Mouse (Mus musculus) hindbrain, embryonic 11.5 days (tissue): ENCODE results near the gene Fgfr2. TPM values are rescaled to one million over a fixed set of nuclear protein-coding genes. Genes with fewer than 3 reads are reported as not detected.

Source experiments
- ATAC-seq: fragments of 200-750 bp; cut with Nextera tagmentation; 2 replicates; pipeline ENCODE4 v1.8.0; 2017; ENCODE audit warnings: mild to moderate bottlenecking, moderate TSS enrichment, moderate library complexity; ENCODE audit not compliant: low FRiP score
- DNase-seq: peaks from one replicate; pipeline ENCODE4 v3.0.0-alpha.2; 2015; ENCODE audit warnings: low spot score
- H3K27ac ChIP-seq: fragments of 300-500 bp; sonication (generic); 2 replicates; pipeline ENCODE4 v1.5.1; 2014; ENCODE audit warnings: mild to moderate bottlenecking, low read depth, low read length
- H3K27me3 ChIP-seq: fragments of 300-500 bp; sonication (generic); 2 replicates; pipeline ENCODE4 v1.6.1; 2014; ENCODE audit warnings: mild to moderate bottlenecking, low read length, moderate library complexity, mixed read lengths; ENCODE audit not compliant: control insufficient read depth, insufficient read depth
- H3K36me3 ChIP-seq: fragments of 300-500 bp; sonication (generic); 2 replicates; pipeline ENCODE4 v1.6.1; 2014; ENCODE audit warnings: mild to moderate bottlenecking, low read length, moderate library complexity, mixed read lengths; ENCODE audit not compliant: control insufficient read depth, insufficient read depth
- H3K4me1 ChIP-seq: fragments of 300-500 bp; sonication (generic); replicated peaks from 2 replicates; pipeline ENCODE4 v1.6.1; 2014; ENCODE audit warnings: low read length, mixed read lengths; ENCODE audit not compliant: control insufficient read depth, insufficient read depth
- H3K4me2 ChIP-seq: fragments of 300-500 bp; sonication (generic); replicated peaks from 2 replicates; pipeline ENCODE4 v1.6.1; 2014; ENCODE audit warnings: mild to moderate bottlenecking, low read depth, low read length
- H3K4me3 ChIP-seq: fragments of 300-500 bp; sonication (generic); 2 replicates; pipeline ENCODE4 v1.5.1; 2014; ENCODE audit warnings: low read depth, low read length
- H3K9ac ChIP-seq: fragments of 300-500 bp; sonication (generic); 2 replicates; pipeline ENCODE4 v1.6.1; 2014; ENCODE audit warnings: low read depth, low read length
- H3K9me3 ChIP-seq: fragments of 300-500 bp; sonication (generic); 2 replicates; pipeline ENCODE4 v1.6.1; 2016; ENCODE audit warnings: low read length; ENCODE audit not compliant: control insufficient read depth
- WGBS: fragments of 180-500 bp; shearing (Covaris S2); extraction: QIAGEN DNeasy Blood & Tissue Kit; methylation state at CpG from one replicate; pipeline ENCODE4 v1.1.7; 2014; 5-methylcytosine and 5-hydroxymethylcytosine counted together
- polyA plus RNA-seq: library from polyadenylated mRNA; unstranded; fragments of >200 nt; fragmentation: Nextera tagmentation; extraction: Ambion mirVana; gene quantifications from 2 replicates; pipeline ENCODE4 v1.2.1, GENCODE M21; 2014

The Fgfr2 gene
- polyA plus RNA-seq, 1 experiment from 2014 or later = 71.3 TPM

DNA sequence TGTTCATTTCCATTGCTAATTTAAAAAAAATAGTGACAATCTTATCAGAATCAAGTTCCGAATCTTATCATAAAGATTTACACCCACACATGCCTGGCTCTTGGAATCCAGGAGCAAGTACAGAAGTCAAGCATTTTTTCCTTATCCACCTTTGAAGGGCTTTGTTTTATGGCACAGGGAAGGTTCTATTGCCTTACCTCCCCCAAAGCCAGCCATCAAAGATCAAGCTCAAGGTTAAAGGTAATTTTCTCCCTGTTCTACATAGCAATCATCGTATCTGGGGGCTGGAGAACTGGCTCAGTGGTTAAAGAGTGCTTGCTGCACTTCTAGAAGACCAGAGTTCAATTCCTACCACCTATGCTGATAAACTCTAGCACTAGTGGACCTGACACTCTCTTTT, 2928.1 kb downstream of the Fgfr2 start:
- Histone ChIP-seq H3K4me1 (no peaks in the 10 kb centered on the region), H3K9me3 (no peaks in the 10 kb centered on the region), H3K4me2 (no peak overlapping the region), H3K9ac (no peak overlapping the region), H3K27me3 (no peaks in the 10 kb centered on the region), H3K27ac (no peak overlapping the region), H3K4me3 (no peak overlapping the region), H3K36me3 (no peaks in the 10 kb centered on the region)
- WGBS = 93% methylated on average over 2 of the region's 2 CpGs
- ATAC-seq (no peak), DNase-seq (no peak)

DNA sequence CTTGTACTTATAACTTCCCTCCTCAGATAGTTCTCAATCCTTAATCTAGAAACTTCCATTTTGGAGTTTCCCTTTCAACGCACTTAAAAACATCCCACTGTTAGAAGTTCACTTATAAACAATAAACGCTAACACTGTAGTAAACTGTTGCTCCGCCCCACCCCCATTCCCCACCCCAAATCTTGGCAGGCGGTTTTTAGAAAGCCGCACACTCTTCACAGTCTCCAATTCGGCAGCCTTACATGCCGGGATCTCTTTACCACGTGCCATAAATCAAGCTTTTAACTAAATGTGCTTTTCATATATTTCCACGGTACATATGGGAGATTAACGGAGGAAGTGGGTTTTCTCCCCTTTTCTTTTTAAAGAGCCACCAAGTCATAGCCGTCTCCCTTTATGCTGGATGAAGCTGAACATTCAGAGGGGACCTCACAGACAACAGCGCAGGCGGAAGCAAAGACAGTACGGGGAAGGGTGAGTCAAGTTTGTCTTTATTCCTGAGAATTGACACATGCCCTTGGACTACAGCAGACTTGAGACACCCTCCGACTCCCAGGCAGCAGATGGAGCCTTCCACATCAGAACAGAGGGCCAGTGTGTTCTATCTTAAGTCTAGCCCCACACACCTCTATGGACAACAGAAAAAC, 2932.7 kb downstream of the Fgfr2 start:
- Histone ChIP-seq H3K9ac (no peak overlapping the region), H3K9me3 (no peaks in the 10 kb centered on the region), H3K4me2 (no peak overlapping the region), H3K27ac (no peak overlapping the region), H3K27me3 (no peaks in the 10 kb centered on the region), H3K4me3 (no peak overlapping the region), H3K36me3 (peaks cover 2% of the 10 kb centered on the region; the same call in 1 of the 2 replicates), H3K4me1 (no peaks in the 10 kb centered on the region)
- ATAC-seq (no peak), DNase-seq (no peak)
- 72% methylated on average over 15 of the region's 15 CpGs for WGBS

DNA sequence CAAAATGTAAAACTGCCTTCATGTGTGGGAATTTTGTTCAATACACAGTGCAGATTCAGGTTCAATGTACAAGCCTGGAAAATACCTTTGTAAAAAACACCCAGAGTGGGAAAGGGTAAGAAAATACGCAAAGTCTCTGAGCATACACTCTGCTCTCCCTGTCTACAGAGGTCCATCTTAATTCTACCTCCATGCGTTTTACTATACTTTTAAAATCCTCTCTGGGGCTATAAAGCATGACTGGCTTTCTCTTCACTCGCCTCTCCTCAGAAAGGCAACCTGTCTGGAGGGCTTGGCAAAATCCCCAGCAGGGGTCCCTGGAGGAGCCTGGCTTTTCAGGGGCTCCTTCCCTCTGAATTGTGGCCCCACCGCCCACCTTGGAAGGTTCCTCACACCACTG, 2933.2 kb downstream of the Fgfr2 start:
- no peak for ATAC-seq
- peaks cover 5% of the 10 kb centered on the region for H3K36me3 ChIP-seq
- 80% methylated on average over 4 of the region's 4 CpGs for whole genome bisulfite sequencing

DNA sequence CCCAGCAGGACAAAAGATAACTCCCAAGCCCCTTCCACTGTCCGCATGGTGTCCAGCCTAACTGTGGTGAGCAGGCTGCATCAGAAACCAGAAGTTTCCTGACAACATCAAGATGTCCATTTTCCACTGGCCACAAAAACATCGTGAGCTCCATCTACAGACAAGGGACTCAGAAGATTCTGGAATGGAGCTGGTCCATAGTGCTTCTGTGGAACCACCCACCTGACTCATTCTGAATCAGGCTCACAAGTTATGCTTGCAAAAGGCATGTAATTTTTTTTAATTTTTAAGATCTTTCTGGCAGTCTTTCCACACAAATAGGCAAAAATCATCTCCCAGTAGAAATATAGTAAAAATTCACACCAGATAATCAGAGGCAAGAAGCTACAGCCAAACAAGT, 2935.0 kb downstream of the Fgfr2 start:
- ATAC-seq = no peak
- no peak overlapping the region for H3K9ac ChIP-seq
- H3K9me3 ChIP-seq = no peaks in the 10 kb centered on the region
- DNase-seq = no peak
- H3K4me3 ChIP-seq = no peak overlapping the region
- H3K4me1 ChIP-seq = no peaks in the 10 kb centered on the region
- no peak overlapping the region for H3K27ac ChIP-seq
- peaks cover 5% of the 10 kb centered on the region for H3K36me3 ChIP-seq
- no peaks in the 10 kb centered on the region for H3K27me3 ChIP-seq
- 95% methylated on average over 2 of the region's 2 CpGs for WGBS
- H3K4me2 ChIP-seq = no peak overlapping the region

More for the DNA sequence above, 2933.2 kb downstream of the Fgfr2 start:
- Histone ChIP-seq H3K27ac (no peak overlapping the region), H3K9ac (no peak overlapping the region), H3K27me3 (no peaks in the 10 kb centered on the region), H3K9me3 (no peaks in the 10 kb centered on the region), H3K4me2 (no peak overlapping the region), H3K4me3 (no peak overlapping the region), H3K4me1 (no peaks in the 10 kb centered on the region)
- no peak for DNase-seq

DNA sequence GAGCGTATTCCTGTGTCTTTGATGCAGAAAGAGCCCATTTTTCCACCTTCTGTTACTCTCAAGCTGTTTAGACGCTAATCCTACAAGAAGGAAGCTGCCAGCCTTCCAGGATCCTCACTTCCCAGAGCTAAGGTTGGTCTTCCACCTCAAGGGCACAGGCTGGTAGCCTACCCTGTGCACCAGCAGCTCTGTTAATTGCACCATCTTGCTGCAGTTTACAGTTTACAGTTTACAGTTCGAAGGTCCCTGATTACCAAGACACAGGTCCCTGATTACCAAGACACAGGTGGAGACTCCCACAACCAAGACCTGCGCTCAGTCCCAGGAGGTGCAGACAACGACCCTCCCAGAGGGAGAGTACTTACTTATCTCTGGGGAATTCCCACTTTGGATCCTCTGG, 2938.3 kb downstream of the Fgfr2 start:
- 91% methylated on average over 5 of the region's 5 CpGs for WGBS
- DNase-seq = no peak
- H3K36me3 ChIP-seq = peaks cover 5% of the 10 kb centered on the region

DNA sequence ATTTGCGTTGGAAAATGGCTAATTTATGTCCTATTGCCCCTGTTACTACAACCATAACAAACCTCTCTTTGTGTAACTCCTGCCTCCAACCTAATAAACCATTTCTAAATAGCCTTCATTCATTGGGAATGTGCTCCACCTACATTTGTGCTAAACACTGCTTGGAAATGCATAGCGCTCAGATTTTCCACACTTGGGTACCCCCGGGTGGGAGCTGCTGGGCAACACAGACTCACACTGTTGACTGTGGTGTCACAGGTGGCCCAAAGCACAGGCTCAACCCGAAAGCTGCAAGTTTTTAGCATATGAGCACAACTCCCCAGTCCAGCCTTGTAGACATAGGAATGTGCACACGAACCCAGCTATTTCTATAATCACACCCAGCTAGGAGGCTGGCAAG, 2939.2 kb downstream of the Fgfr2 start:
- Histone ChIP-seq H3K4me1 (no peaks in the 10 kb centered on the region), H3K27ac (no peak overlapping the region), H3K9me3 (no peaks in the 10 kb centered on the region), H3K9ac (no peak overlapping the region), H3K4me2 (no peak overlapping the region), H3K4me3 (no peak overlapping the region), H3K36me3 (peaks cover 2% of the 10 kb centered on the region), H3K27me3 (no peaks in the 10 kb centered on the region)
- no peak for ATAC-seq
- no peak for DNase-seq
- 63% methylated on average over 5 of the region's 5 CpGs for WGBS

More for the DNA sequence above, 2938.3 kb downstream of the Fgfr2 start:
- H3K4me1 ChIP-seq = no peaks in the 10 kb centered on the region
- no peak for ATAC-seq
- H3K27me3 ChIP-seq = no peaks in the 10 kb centered on the region
- H3K4me3 ChIP-seq = no peak overlapping the region
- H3K9ac ChIP-seq = no peak overlapping the region
- no peak overlapping the region for H3K4me2 ChIP-seq
- no peak overlapping the region for H3K27ac ChIP-seq
- no peaks in the 10 kb centered on the region for H3K9me3 ChIP-seq

DNA sequence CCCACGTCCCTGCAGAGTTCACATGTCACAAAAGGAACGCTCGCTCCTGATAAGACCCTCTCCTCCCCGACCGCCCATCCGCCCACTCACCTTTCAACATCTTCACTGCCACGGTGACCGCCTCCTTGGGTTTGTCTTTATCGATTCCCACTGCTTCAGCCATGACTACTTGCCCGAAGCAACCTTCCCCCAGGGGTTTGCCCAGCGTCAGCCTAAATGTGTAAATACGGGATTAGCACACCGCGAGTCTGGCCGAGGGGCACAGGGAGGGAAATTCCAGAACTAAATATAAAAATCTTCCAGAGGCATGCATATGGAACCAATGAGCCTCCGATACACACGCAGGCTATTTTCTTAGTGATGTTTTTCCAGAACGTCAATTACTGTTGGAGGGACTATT, 2940.6 kb downstream of the Fgfr2 start:
- Histone ChIP-seq H3K4me3 (no peak overlapping the region), H3K9me3 (no peaks in the 10 kb centered on the region), H3K4me2 (no peak overlapping the region), H3K27me3 (no peaks in the 10 kb centered on the region), H3K36me3 (peaks cover 2% of the 10 kb centered on the region), H3K4me1 (no peaks in the 10 kb centered on the region), H3K27ac (no peak overlapping the region), H3K9ac (no peak overlapping the region)
- peak; percentile 49 for DNase-seq
- WGBS = 19% methylated on average over 18 of the region's 18 CpGs
- no peak for ATAC-seq

DNA sequence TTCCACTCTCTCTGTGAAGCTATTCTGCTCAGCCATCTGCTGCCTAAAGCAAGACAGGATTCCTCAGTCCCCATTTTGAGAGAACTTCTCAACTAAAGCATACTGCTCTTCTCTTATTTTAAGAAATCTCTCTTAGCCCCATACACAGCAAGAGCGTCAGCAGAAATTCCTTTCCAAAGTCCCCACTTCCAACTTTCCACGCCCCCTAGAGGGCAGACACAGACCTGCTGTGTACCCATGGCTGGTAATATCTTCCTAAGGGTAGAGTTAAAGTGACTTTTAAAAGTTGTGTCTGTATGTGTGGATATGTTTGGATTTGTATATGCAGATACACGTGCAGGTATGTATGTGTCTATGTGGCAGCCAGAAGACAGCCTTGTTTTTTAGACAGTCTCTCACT, 2944.2 kb downstream of the Fgfr2 start:
- Histone ChIP-seq H3K27ac (no peak overlapping the region), H3K9me3 (no peaks in the 10 kb centered on the region), H3K4me1 (no peaks in the 10 kb centered on the region), H3K4me3 (no peak overlapping the region), H3K36me3 (0 out of 2 replicates have a peak, but pooled peaks cover 3% of the 10 kb centered on the region), H3K27me3 (no peaks in the 10 kb centered on the region), H3K4me2 (no peak overlapping the region), H3K9ac (no peak overlapping the region)
- peak; percentile 56 for DNase-seq
- ATAC-seq = no peak
- 59% methylated on average over 3 of the region's 3 CpGs for WGBS

DNA sequence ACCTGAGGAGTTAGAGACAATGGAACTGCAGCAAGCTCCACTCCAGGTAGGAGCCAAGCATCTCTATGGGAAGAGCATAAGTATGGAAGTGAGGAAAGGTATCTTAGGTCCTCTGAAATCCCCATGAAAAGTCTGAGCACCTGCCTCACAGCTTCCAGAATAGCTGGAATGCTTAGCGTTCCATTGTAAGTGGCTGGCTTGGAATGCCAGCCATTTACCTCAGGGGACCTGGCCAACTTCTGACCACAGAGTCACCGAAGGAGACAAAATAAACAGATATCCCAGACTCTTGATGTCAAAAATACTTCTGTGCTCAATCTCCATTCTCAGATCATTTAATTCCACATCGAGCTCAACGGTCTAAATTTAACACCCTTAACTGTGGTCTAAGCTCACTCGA, 2946.1 kb downstream of the Fgfr2 start:
- no peak overlapping the region for H3K27ac ChIP-seq
- DNase-seq = no peak
- ATAC-seq = no peak
- H3K9ac ChIP-seq = no peak overlapping the region
- no peak overlapping the region for H3K4me2 ChIP-seq
- H3K9me3 ChIP-seq = no peaks in the 10 kb centered on the region
- 84% methylated on average over 5 of the region's 5 CpGs for WGBS
- 0 out of 2 replicates have a peak, but pooled peaks cover 3% of the 10 kb centered on the region for H3K36me3 ChIP-seq
- no peaks in the 10 kb centered on the region for H3K4me1 ChIP-seq
- no peak overlapping the region for H3K4me3 ChIP-seq
- H3K27me3 ChIP-seq = no peaks in the 10 kb centered on the region
